Mouse (Mus musculus) limb, embryonic 10.5 days (tissue): ENCODE measurements at regions not wholly inside any gene's neighbourhood (a gene's known extent, or its start where the extent isn't known, plus 50 kb on each side); places are given as distances from the start of the nearest gene placed in this dataset.

Experiments
- DNase-seq: peaks from one replicate; pipeline ENCODE4 v3.0.0-alpha.2; 2017; ENCODE audit warnings: low spot score
- H3K27ac ChIP-seq: fragments of 300-500 bp; sonication (generic); 2 replicates; pipeline ENCODE4 v1.5.1; 2016; ENCODE audit warnings: mild to moderate bottlenecking
- H3K27me3 ChIP-seq: fragments of 300-500 bp; sonication (generic); 2 replicates; pipeline ENCODE4 v1.6.1; 2016; ENCODE audit warnings: low read depth, mild to moderate bottlenecking; ENCODE audit not compliant: poor library complexity, severe bottlenecking
- H3K36me3 ChIP-seq: fragments of 300-500 bp; sonication (generic); 2 replicates; pipeline ENCODE4 v1.6.1; 2016; ENCODE audit warnings: mild to moderate bottlenecking, moderate library complexity
- H3K4me1 ChIP-seq: fragments of 300-500 bp; sonication (generic); 2 replicates; pipeline ENCODE4 v1.6.1; 2016
- H3K4me3 ChIP-seq: fragments of 300-500 bp; sonication (generic); 2 replicates; pipeline ENCODE4 v1.5.1; 2016; ENCODE audit warnings: mild to moderate bottlenecking, moderate library complexity
- H3K9me3 ChIP-seq: fragments of 300-500 bp; sonication (generic); replicated peaks from 2 replicates; pipeline ENCODE4 v1.6.1; 2016; ENCODE audit warnings: mild to moderate bottlenecking
- WGBS: fragments of 180-500 bp; shearing (Covaris S2); methylation state at CpG from one replicate; pipeline ENCODE4 v1.1.7; 2016; 5-methylcytosine and 5-hydroxymethylcytosine counted together

GRCm38 (mm10) chr8:5964299-5964698 is 859.1 kb upstream of the Slc10a2 start:
- no peaks in the 10 kb centered on the region for H3K27me3 ChIP-seq
- no peak for DNase-seq
- peaks cover 6% of the 10 kb centered on the region for H3K4me1 ChIP-seq
- WGBS = 91% methylated on average over 1 of the region's 1 CpGs
- H3K36me3 ChIP-seq = no peaks in the 10 kb centered on the region
- H3K4me3 ChIP-seq = no peak overlapping the region
- no peak overlapping the region for H3K27ac ChIP-seq
- no peaks in the 10 kb centered on the region for H3K9me3 ChIP-seq

GRCm38 (mm10) chr8:5938057-5938456 is 832.9 kb upstream of the Slc10a2 start:
- Histone ChIP-seq H3K4me3 (no peak overlapping the region), H3K36me3 (no peaks in the 10 kb centered on the region), H3K9me3 (no peaks in the 10 kb centered on the region), H3K4me1 (no peaks in the 10 kb centered on the region), H3K27me3 (no peaks in the 10 kb centered on the region), H3K27ac (no peak overlapping the region)
- 85% methylated on average over 3 of the region's 3 CpGs for WGBS
- no peak for DNase-seq

- Histone ChIP-seq H3K27me3 (no peaks in the 10 kb centered on the region), H3K36me3 (no peaks in the 10 kb centered on the region), H3K27ac (no peak overlapping the region), H3K9me3 (no peaks in the 10 kb centered on the region), H3K4me3 (no peak overlapping the region), H3K4me1 (no peaks in the 10 kb centered on the region)
- 81% methylated on average over 1 of the region's 1 CpGs for WGBS
- no peak for DNase-seq
Observed at GRCm38 (mm10) chr8:5918136-5918535, 813.0 kb upstream of the Slc10a2 start.
